Mouse (Mus musculus): ENCODE measurements around the gene Nudt3.

GRCm38 (mm10) chr17:27600286-27600685 lies 23.0 kb downstream of the Nudt3 start:
- TF ChIP-seq POLR2A (IDR thresholded peaks at IDR 0.05; ENCODE audit: borderline replicate concordance, low read depth, low read length) (no peak), CTCF (IDR thresholded peaks at IDR 0.05; ENCODE audit: low read depth, low read length) (no peak)

Data from bone marrow macrophage, adult 2 months (primary cell).